Mouse (Mus musculus) gastrocnemius, adult 18-20 months (tissue): ENCODE data around the gene Gatd1. TPM values are rescaled to one million over a fixed set of nuclear protein-coding genes. Genes with fewer than 3 reads are reported as not detected.
"Not testable (repeated sequence)": the region's sequence is repeated elsewhere in the genome, so short reads cannot be mapped to it uniquely, and the experiment has no call there.

Experiments used
- DNase-seq: peaks from one replicate; pipeline ENCODE4 v3.0.0; 2021; ENCODE audit warnings: low spot score
- long read RNA-seq, 2 experiments: library from polyadenylated mRNA; stranded (forward); transcript quantifications; one replicate each; pipeline ENCODE4 v2.0.0; 2021
- total RNA-seq, 2 experiments: library from RNA; stranded (reverse); gene quantifications; 2 replicates each; pipeline ENCODE4 v1.2.3; 2021

Gene Gatd1
- 1 to 10 TPM; 6.6 to 7.5 TPM for total RNA-seq
- long read RNA-seq, experiment 1, transcript Gatd1-201 (8 exons, 1,898 nt): major isoform, 6 of 7 reads
- long read RNA-seq, experiment 1, partial matches to known transcripts: 0 of 7 reads
- long read RNA-seq, experiment 1, other reads (novel, unspliced or antisense): 1 of 7 reads
- long read RNA-seq, experiment 2, partial matches to known transcripts: 0 of 3 reads
- long read RNA-seq, experiment 2, other reads (novel, unspliced or antisense): 1 of 3 reads

GRCm38 (mm10) chr7:141413809-141414584 is at the start of gene Gatd1:
TSS of gene Gatd1 (minus strand) at chr7:141414136.
- DNase-seq: peak; percentile 99

- peak; percentile 43 for DNase-seq
Measured at GRCm38 (mm10) chr7:141462333-141462821, 48.4 kb upstream of the Gatd1 start.

GRCm38 (mm10) chr7:141461521-141462332 is 47.8 kb upstream of the Gatd1 start:
- DNase-seq: no peak

- DNase-seq: peak; percentile 57
Measured at GRCm38 (mm10) chr7:141460391-141461113, 46.6 kb upstream of the Gatd1 start, which contains the start of gene Cracr2b. TSS of gene Cracr2b (plus strand) at chr7:141461094.

GRCm38 (mm10) chr7:141460001-141460390 is 46.1 kb upstream of the Gatd1 start:
- DNase-seq: peak; percentile 51

GRCm38 (mm10) chr7:141459301-141459711 is 45.4 kb upstream of the Gatd1 start:
- DNase-seq: peak; percentile 31

- no peak for DNase-seq
Measured at GRCm38 (mm10) chr7:141458661-141459060, 44.7 kb upstream of the Gatd1 start.

- DNase-seq: no peak
Measured at GRCm38 (mm10) chr7:141457986-141458660, 44.2 kb upstream of the Gatd1 start.

- no peak for DNase-seq
Measured at GRCm38 (mm10) chr7:141457236-141457635, 43.3 kb upstream of the Gatd1 start.

GRCm38 (mm10) chr7:141456739-141457138 is 42.8 kb upstream of the Gatd1 start:
- peak; percentile 63 for DNase-seq

GRCm38 (mm10) chr7:141455610-141456314 is 41.8 kb upstream of the Gatd1 start:
- DNase-seq: peak; percentile 90

GRCm38 (mm10) chr7:141454967-141455551 is 41.1 kb upstream of the Gatd1 start, which contains the start of gene Pnpla2:
TSS of gene Pnpla2 (plus strand) at chr7:141455198.
- DNase-seq: peak; percentile 96

- DNase-seq: no peak
Measured at GRCm38 (mm10) chr7:141453636-141454035, 39.7 kb upstream of the Gatd1 start.

- DNase-seq: no peak
Measured at GRCm38 (mm10) chr7:141451928-141452327, 38.0 kb upstream of the Gatd1 start.

GRCm38 (mm10) chr7:141447110-141447991 is 33.4 kb upstream of the Gatd1 start, which contains the start of gene Rplp2:
TSS of gene Rplp2 (plus strand) at chr7:141447370.
- peak; percentile 94 for DNase-seq

- not testable (repeated sequence) for DNase-seq
Measured at GRCm38 (mm10) chr7:141446374-141446773, 32.4 kb upstream of the Gatd1 start.

- DNase-seq: peak; percentile 44
Measured at GRCm38 (mm10) chr7:141443828-141444237, 29.9 kb upstream of the Gatd1 start, which contains the start of gene Pidd1. TSS of gene Pidd1 (minus strand) at chr7:141444025.
